Mouse (Mus musculus): ENCODE measurements around the gene Kmt2e. TPM values are rescaled to one million over a fixed set of nuclear protein-coding genes. Genes with fewer than 3 reads are reported as not detected.

Gene Kmt2e
- 100 to 1,000 TPM in 1 of 2 experiments, 10 to 100 TPM in 1; 86.5 to 106 TPM for total RNA-seq (2021)

DNA sequence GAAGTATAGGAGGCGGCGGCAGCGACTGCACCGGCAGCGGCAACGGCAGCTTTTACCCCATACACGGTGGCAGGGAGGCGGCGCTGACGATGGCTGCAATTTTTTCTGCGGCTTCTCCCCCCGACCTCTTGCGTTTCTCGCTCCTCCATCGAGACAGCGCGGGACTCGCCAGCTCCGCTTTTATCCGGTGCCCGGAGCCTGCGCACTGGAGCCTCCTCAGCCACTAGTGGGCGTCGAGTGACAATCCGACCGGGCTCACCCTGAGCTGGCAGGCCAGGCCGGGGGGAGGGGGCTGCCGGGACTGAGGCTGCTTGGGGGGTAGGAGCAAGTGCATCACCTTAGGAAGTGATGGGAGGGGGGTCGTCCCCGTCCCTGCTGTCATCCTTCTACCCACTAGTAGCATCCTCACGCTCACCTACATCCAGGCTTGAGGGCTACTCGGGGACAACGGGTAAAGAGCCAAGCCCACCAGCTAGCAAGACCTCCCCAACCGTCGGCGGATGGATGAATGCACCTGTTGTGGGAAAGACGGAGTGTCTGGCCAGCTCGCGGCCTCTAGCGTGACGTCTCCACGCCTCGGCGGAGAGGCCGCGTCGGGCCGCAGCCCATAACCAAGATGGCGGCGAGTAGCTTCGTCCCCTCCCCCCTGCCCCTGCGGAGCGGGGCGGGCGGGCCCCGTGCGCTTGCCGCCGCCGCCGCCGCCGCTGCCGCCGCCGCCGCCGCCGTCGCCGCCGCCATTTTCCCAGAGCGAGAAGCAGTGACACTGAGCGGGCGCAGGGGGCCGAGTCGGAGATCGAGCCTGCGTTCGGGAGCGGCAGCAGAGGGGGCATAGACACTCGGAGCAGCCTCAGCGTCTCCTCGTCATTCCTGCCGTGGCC is at the start of gene Kmt2e:
Kmt2e (plus strand) TSS at position 722 of the 878 bp plus-strand sequence.
- intact Hi-C loops (cut with DNase I), result loop anchor here (2.0 to 5.0 kb wide), 2 partner anchors 15 to 183 kb away; no protein-coding TSS in a partner anchor
- DNase-seq (ENCODE audit: low spot score in 2 of 2), result peak; percentile 93 to 94

DNA sequence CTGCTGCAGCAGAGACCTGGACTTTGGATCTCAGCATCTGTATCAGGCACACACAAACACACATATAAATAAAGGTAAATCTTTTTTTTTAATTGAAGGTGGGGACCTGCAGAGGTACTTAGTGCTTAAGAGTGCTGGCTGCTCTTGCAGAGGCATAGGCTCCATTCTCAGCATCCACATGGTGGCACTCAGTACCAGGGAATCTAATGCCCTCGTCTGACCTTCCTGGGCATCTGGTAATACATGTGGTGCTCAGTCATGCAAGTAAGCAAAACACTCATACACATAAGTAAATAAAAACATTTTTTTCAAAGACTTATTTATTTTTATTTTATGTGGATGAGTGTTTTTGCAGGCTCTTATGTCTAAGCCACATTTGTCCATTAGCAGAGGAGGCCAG is 49.1 kb upstream of the Kmt2e start:
- no peak for DNase-seq (ENCODE audit: low spot score in 2 of 2)
- intact Hi-C loops (cut with DNase I), result no loop called here

- intact Hi-C loops (cut with DNase I), result no loop called here
Measured at GRCm38 (mm10) chr5:23385763-23386217, 48.5 kb upstream of the Kmt2e start.

DNA sequence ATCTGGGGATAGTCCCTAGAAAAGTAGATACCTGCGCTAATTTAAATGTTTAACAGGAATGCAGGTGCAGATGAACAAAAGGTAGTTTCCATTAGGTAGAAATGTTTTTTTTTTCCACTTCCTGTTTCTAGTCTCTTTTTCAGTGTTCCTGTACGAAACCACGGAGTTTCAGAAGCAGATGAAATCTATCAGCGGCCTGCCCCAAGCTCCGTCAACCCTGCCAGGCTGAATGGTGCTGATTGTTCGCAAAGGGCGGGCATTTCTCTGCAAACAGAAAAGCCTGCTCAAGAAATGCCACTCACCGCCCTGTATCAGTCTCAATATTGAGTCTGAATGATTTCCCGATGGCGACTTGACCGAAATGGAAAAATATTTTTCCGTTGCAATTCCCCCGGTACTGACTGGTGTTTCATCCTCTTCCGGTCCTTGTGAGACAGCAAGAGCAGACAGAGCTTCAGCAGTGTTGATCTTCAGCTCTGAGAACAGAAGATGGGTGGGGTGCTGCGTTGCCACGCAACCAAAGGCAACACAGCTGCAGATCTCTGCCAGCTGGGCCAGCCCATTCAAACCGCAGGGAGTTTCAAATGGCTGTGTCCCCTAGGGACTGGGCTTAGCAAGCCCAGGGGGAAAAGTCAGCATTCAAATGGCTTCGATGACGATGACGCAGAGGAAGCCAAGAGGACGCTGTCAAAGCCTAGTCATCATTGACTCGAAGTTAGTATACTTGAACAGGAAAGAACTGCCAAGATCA is 47.5 kb upstream of the Kmt2e start:
- DNase-seq (ENCODE audit: low spot score in 2 of 2), result peak; percentile 81 to 84
- intact Hi-C loops (cut with DNase I), result no loop called here

More at GRCm38 (mm10) chr5:23385763-23386217, 48.5 kb upstream of the Kmt2e start:
- DNase-seq (ENCODE audit: low spot score in 2 of 2), result no peak

DNA sequence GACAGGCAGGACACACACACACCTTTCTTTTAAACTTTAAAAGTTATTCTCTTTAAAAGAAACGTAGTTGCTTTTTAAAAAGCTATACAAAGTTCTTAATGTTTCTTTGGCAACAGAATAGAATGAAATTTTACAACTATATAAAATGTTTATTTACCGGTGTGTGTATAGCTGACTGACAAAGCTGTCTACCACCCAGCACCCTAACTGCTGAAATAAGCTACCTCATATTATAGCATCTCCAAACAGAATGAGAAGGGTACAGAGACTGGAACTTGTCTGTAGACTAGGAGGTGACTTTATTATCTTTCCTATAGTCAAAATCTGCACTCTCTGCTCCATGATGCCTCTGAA is 47.0 kb upstream of the Kmt2e start:
- intact Hi-C loops (cut with DNase I), result no loop called here

GRCm38 (mm10) chr5:23388091-23388490 is 46.1 kb upstream of the Kmt2e start:
- intact Hi-C loops (cut with DNase I), result no loop called here
- DNase-seq (ENCODE audit: low spot score in 2 of 2), result no peak

More for the DNA sequence above, 47.0 kb upstream of the Kmt2e start:
- no peak for DNase-seq (ENCODE audit: low spot score in 2 of 2)

DNA sequence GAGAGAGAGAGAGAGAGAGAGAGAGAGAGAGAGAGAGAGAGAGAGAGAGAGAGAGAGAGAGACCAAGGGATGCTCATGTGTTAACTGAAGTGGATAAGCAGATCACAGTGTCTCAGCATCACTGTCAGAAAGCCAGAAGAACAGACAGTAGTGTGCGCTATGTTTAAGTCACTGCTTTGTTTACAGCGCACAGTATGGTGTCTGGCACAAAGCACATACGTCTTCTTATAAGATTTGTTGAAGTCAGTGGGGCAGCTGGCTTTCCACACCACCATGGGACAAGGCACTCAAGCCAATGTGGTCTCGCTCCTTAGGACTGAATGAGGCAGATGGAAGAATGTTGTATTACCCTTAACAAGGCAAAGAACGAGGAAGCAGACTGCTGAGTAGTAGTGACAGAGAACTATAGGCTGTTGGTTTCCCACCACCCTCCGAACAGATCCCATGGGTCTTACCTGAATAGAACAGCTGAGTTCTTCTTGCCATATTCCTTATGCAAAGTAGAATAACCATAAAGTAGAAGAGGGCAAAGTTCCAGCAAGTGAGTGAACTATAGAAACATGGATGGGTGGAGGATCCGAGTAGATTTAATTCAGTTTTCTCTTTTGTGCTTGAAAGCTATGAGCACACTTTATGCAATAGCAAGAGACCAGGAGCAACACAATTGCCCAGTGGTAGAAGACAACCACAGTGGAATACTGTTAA is 44.5 kb upstream of the Kmt2e start:
- intact Hi-C loops (cut with DNase I), result no loop called here
- DNase-seq (ENCODE audit: low spot score in 2 of 2), result no peak

- intact Hi-C loops (cut with DNase I), result no loop called here
- no peak for DNase-seq (ENCODE audit: low spot score in 2 of 2)
Measured at GRCm38 (mm10) chr5:23391714-23392113, 42.5 kb upstream of the Kmt2e start.

DNA sequence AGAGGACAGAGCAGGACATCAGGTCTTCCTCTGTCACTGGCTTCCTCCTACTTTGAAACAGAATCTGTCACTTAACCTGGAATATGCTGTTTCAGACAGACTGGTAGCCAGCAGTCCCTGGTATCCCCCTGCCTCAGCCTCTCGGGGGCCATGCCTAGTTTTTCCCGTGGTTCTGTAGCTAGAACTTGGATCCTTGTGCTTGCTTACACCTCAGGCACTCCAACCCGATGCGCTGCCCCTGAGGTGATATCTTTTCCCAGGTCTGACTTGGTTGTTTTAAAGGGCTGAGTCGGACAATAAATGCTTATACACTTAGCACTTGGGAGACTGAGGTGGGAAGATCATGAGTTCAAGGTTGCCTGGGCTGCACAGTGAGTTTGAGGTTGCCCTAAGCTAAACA is 40.4 kb upstream of the Kmt2e start:
- DNase-seq (ENCODE audit: low spot score in 2 of 2), result no peak
- intact Hi-C loops (cut with DNase I), result no loop called here

GRCm38 (mm10) chr5:23394366-23395145 is 39.7 kb upstream of the Kmt2e start:
- DNase-seq (ENCODE audit: low spot score in 2 of 2), result peak; percentile 54 to 63

DNA sequence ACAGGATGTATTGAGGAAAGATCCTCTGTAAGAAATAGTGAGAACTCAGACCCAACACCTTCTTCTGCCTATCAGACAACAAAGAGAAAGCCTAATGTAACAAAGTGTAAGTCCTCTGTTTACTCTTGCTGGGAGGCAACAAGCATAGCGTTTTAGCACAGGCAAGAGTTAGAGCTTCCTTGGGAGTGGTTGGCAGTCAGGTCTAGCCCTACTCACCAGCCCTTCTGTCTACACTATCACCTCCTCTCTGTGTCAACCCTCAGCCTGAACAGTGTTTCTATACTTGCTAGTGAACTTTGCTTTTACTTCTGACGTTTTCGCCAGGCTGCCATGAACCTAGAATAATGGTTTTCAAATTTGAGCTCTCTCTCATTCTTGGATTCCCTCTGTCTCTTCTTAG is 38.5 kb upstream of the Kmt2e start:
- DNase-seq (ENCODE audit: low spot score in 2 of 2), result no peak
- intact Hi-C loops (cut with DNase I), result no loop called here

More at GRCm38 (mm10) chr5:23394366-23395145, 39.7 kb upstream of the Kmt2e start:
- intact Hi-C loops (cut with DNase I), result no loop called here

- DNase-seq (ENCODE audit: low spot score in 2 of 2), result no peak
- intact Hi-C loops (cut with DNase I), result no loop called here
Measured at GRCm38 (mm10) chr5:23396756-23397155, 37.5 kb upstream of the Kmt2e start.

DNA sequence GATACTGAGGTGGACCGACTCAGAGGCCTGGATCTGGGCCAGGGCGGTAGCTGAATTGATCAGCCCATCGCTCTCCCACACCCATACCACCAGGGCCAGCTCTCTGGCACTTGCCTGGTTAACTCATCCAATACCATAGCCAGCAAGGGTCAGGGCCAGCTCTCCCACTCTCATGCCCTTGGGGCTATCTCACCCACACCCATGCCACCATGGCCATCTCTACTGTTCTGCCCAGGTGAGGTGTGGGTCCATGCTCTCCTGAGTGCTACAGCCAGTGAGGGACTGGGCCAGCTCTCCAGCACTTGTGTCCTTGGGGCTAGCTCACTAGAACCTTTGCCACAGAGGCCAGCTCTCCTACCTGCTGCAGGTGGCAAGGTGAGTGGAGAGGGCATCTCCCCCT is 34.1 kb upstream of the Kmt2e start:
- intact Hi-C loops (cut with DNase I), result no loop called here
- no peak for DNase-seq (ENCODE audit: low spot score in 2 of 2)

DNA sequence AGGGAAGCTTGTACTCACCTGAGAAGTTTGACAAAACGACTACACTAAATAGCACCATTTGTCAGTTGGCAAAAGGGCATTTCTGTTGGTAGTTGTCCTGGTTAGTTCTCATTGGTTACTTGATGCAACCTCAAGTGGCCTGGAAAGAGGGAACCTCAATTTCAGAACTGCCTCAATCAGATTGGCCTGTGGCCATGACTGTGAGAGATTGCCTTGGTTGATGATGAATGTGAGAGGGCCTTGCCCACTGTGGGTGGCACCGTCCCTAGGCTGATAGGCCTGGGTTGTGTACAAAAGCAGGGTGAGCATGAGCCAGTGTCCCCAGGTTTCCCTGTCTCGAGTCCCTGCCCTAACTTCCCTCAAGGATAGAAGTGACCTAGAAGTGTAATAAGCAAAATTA is 33.4 kb upstream of the Kmt2e start:
- intact Hi-C loops (cut with DNase I), result no loop called here
- no peak for DNase-seq (ENCODE audit: low spot score in 2 of 2)

- intact Hi-C loops (cut with DNase I), result no loop called here
Measured at GRCm38 (mm10) chr5:23401368-23401767, 32.9 kb upstream of the Kmt2e start.

GRCm38 (mm10) chr5:23401999-23402398 is 32.2 kb upstream of the Kmt2e start:
- intact Hi-C loops (cut with DNase I), result no loop called here
- no peak for DNase-seq (ENCODE audit: low spot score in 2 of 2)

More at GRCm38 (mm10) chr5:23401368-23401767, 32.9 kb upstream of the Kmt2e start:
- no peak for DNase-seq (ENCODE audit: low spot score in 2 of 2)

GRCm38 (mm10) chr5:23403161-23403560 is 31.1 kb upstream of the Kmt2e start:
- no peak for DNase-seq (ENCODE audit: low spot score in 2 of 2)
- intact Hi-C loops (cut with DNase I), result no loop called here

DNA sequence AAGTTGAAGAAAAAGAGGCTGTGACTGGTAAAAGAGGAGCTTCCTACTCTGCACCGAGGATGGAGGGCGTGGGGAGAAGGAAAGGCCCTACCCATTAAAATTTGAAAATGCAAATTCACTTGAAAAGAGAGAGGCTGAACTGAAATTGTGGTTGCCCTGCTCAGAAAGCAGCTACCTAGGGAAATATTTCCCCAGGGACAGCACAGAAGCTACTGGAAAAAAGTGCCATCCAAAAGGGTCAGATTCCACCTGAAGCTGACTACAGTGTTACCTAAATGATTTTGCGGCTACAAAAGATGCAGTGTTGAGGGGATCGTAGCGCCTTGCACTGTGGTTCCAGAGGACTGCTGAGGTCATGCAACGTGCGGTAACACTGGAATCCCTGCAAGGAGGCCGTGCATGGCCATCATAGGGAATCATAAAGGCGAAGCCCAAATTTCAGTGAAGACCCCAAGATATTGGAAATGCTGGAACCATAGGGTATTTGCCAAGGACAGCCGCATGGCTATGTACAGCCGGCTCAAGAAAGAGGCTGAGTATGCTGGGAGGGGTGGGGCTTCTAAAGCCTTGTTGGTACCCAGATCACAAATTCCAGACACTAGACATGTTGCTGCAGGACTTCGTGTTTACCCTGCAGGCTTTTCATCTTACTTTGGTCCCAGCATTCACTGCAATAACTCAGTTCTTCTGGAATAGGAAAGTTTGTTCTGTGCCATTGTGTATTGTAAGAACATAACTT is 28.4 kb upstream of the Kmt2e start:
- intact Hi-C loops (cut with DNase I), result no loop called here
- DNase-seq (ENCODE audit: low spot score in 2 of 2), result no peak

DNA sequence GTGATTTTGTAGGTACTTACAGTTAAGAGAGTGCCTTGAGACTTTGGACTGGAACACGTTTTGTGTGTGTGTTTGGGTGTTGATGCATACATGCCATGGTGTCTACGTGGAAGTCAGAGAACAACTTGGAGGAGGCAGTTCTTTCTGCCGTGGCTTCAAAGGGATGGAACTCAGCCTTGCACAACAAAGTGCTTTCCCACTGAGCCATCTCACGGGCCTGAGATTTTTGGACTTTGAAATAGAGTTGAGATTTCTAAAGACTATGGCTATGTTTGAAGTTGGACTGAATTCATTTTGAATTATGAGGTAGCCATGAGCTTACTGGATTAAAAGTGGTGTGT is 27.9 kb upstream of the Kmt2e start:
- intact Hi-C loops (cut with DNase I), result no loop called here
- DNase-seq (ENCODE audit: low spot score in 2 of 2), result no peak

Measured in left cerebral cortex, postnatal 36 days (tissue).